Mouse (Mus musculus): ENCODE data around the gene Fam189a2. TPM values are rescaled to one million over a fixed set of nuclear protein-coding genes. Genes with fewer than 3 reads are reported as not detected.

Fam189a2 gene
- polyA plus RNA-seq (2012; rRNA removed), result 48.5 and 57.2 TPM in 2 replicates

DNA sequence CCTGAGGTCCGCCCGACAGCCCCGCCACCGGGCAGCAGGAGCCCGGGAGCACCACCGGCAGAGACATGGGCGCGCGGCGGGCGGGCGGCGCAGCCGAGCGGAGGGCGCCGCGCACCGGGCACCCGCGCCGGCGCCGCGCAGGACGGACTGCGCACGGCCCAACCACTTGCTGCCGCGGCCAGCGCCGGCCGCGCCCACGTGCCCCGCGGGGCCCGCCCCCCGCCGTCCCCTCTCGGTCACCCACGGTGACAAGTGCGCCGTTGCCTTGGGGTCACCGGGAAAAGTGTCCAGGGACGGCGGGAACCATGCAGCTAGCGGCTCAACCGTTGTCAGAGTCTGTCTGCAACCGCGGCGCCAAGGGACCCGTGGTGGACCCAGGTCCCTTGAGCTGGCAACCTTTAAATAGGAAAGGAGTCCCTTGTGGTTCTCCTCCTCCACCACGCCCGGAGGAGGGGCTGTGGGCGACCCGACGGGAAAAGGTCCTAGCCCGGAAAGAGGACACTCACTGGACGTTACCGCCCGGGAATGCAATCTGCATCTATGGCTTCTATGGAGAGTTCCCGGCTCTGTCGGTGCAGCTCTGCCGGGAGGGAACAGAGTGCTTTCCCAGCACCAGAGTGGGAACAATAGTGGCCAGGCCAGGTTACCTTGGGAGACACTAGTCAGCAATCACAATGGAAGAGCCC lies at the start of gene Fam189a2:
Gene Fam189a2, minus strand, starts transcription at position 149 of the 686 bp plus-strand sequence.

Other genes with a start within 250 kb of the Fam189a2 start
- 43.2 and 54.3 TPM in 2 replicates for gene Tjp2, start 194.0 kb upstream of the Fam189a2 start, polyA plus RNA-seq (2012; rRNA removed)
- gene Fxn, start 249.6 kb upstream of the Fam189a2 start, polyA plus RNA-seq (2012; rRNA removed), result 8.2 and 12.4 TPM in 2 replicates

All from colon, adult 2 months (tissue).